Mouse (Mus musculus) neural tube, embryonic 12.5 days (tissue): Measurements from ENCODE around the gene Iqck. TPM values are rescaled to one million over a fixed set of nuclear protein-coding genes. Genes with fewer than 3 reads are reported as not detected.

ENCODE experiments used
- ATAC-seq: fragments of 200-750 bp; cut with Nextera tagmentation; 2 replicates; pipeline ENCODE4 v1.8.0; 2017; ENCODE audit warnings: low read depth, mild to moderate bottlenecking, moderate TSS enrichment, moderate library complexity; ENCODE audit not compliant: low FRiP score
- H3K27ac ChIP-seq: fragments of 300-500 bp; sonication (generic); 2 replicates; pipeline ENCODE4 v1.5.1; 2016
- H3K27me3 ChIP-seq: fragments of 300-500 bp; sonication (generic); replicated peaks from 2 replicates; pipeline ENCODE4 v1.6.1; 2016; ENCODE audit warnings: mild to moderate bottlenecking
- H3K36me3 ChIP-seq: fragments of 300-500 bp; sonication (generic); 2 replicates; pipeline ENCODE4 v1.6.1; 2016; ENCODE audit warnings: mild to moderate bottlenecking
- H3K4me1 ChIP-seq: fragments of 300-500 bp; sonication (generic); 2 replicates; pipeline ENCODE4 v1.6.1; 2016
- H3K4me2 ChIP-seq: fragments of 300-500 bp; sonication (generic); replicated peaks from 2 replicates; pipeline ENCODE4 v1.6.1; 2016; ENCODE audit warnings: mild to moderate bottlenecking
- H3K4me3 ChIP-seq: fragments of 300-500 bp; sonication (generic); 2 replicates; pipeline ENCODE4 v1.5.1; 2016
- H3K9ac ChIP-seq: fragments of 300-500 bp; sonication (generic); 2 replicates; pipeline ENCODE4 v1.6.1; 2016; ENCODE audit warnings: mild to moderate bottlenecking
- H3K9me3 ChIP-seq: fragments of 300-500 bp; sonication (generic); 2 replicates; pipeline ENCODE4 v1.6.1; 2016; ENCODE audit warnings: mild to moderate bottlenecking
- WGBS: fragments of 180-500 bp; shearing (Covaris S2); methylation state at CpG from one replicate; pipeline ENCODE4 v1.1.7; 2016; 5-methylcytosine and 5-hydroxymethylcytosine counted together
- polyA plus RNA-seq: library from polyadenylated mRNA; unstranded; fragments of >200 nt; fragmentation: Nextera tagmentation; extraction: Ambion mirVana; gene quantifications from 2 replicates; pipeline ENCODE4 v1.2.1, GENCODE M21; 2016

Iqck gene
- polyA plus RNA-seq, 1 experiment from 2014 or later, result 3.1 TPM

GRCm38 (mm10) chr7:118902944-118903343 is 47.4 kb downstream of the Iqck start:
- Histone ChIP-seq H3K27me3 (no peaks in the 10 kb centered on the region), H3K4me2 (no peak overlapping the region), H3K9ac (no peak overlapping the region), H3K4me3 (no peak overlapping the region), H3K9me3 (no peaks in the 10 kb centered on the region), H3K4me1 (peaks cover 5% of the 10 kb centered on the region; the same call in 1 of the 2 replicates), H3K27ac (no peak overlapping the region), H3K36me3 (no peaks in the 10 kb centered on the region)
- ATAC-seq, result no peak
- WGBS, result 82% methylated on average over 13 of the region's 13 CpGs

GRCm38 (mm10) chr7:118903879-118904278 is 48.3 kb downstream of the Iqck start:
- no peaks in the 10 kb centered on the region for H3K27me3 ChIP-seq
- no peak overlapping the region for H3K4me2 ChIP-seq
- H3K4me1 ChIP-seq, result peaks cover 5% of the 10 kb centered on the region; the same call in 1 of the 2 replicates
- no peak overlapping the region for H3K9ac ChIP-seq
- H3K4me3 ChIP-seq, result no peak overlapping the region
- H3K27ac ChIP-seq, result no peak overlapping the region
- ATAC-seq, result no peak
- 89% methylated on average over 9 of the region's 9 CpGs for whole genome bisulfite sequencing
- H3K36me3 ChIP-seq, result no peaks in the 10 kb centered on the region
- H3K9me3 ChIP-seq, result no peaks in the 10 kb centered on the region

GRCm38 (mm10) chr7:118904530-118904929 is 49.0 kb downstream of the Iqck start:
- H3K27ac ChIP-seq, result no peak overlapping the region
- H3K9me3 ChIP-seq, result no peaks in the 10 kb centered on the region
- WGBS, result 90% methylated on average over 4 of the region's 4 CpGs
- H3K27me3 ChIP-seq, result no peaks in the 10 kb centered on the region
- no peak overlapping the region for H3K4me2 ChIP-seq
- no peak for ATAC-seq
- H3K36me3 ChIP-seq, result no peaks in the 10 kb centered on the region
- H3K4me1 ChIP-seq, result peaks cover 5% of the 10 kb centered on the region; the same call in 1 of the 2 replicates
- H3K9ac ChIP-seq, result no peak overlapping the region
- H3K4me3 ChIP-seq, result no peak overlapping the region

GRCm38 (mm10) chr7:118908961-118909515 is 53.5 kb downstream of the Iqck start:
- peaks cover 17% of the 10 kb centered on the region for H3K4me1 ChIP-seq
- H3K4me3 ChIP-seq, result no peak overlapping the region
- no peak overlapping the region for H3K9ac ChIP-seq
- H3K27ac ChIP-seq, result no peak overlapping the region
- no peaks in the 10 kb centered on the region for H3K36me3 ChIP-seq
- H3K27me3 ChIP-seq, result no peaks in the 10 kb centered on the region
- 63% methylated on average over 8 of the region's 8 CpGs for WGBS
- no peaks in the 10 kb centered on the region for H3K9me3 ChIP-seq
- H3K4me2 ChIP-seq, result no peak overlapping the region
- ATAC-seq, result no peak

- peaks cover 17% of the 10 kb centered on the region for H3K4me1 ChIP-seq
- 90% methylated on average over 2 of the region's 2 CpGs for WGBS
These were observed 54.9 kb downstream of the Iqck start for GRCm38 (mm10) chr7:118910464-118910863.

GRCm38 (mm10) chr7:118911170-118911569 is 55.6 kb downstream of the Iqck start:
- Histone ChIP-seq H3K27me3 (no peaks in the 10 kb centered on the region), H3K9me3 (no peaks in the 10 kb centered on the region), H3K36me3 (no peaks in the 10 kb centered on the region), H3K9ac (no peak overlapping the region), H3K4me2 (no peak overlapping the region), H3K4me3 (no peak overlapping the region), H3K4me1 (peaks cover 17% of the 10 kb centered on the region), H3K27ac (no peak overlapping the region)
- no peak for ATAC-seq
- 92% methylated on average over 2 of the region's 2 CpGs for WGBS

More at GRCm38 (mm10) chr7:118910464-118910863, 54.9 kb downstream of the Iqck start:
- no peak overlapping the region for H3K4me2 ChIP-seq
- no peak overlapping the region for H3K4me3 ChIP-seq
- no peaks in the 10 kb centered on the region for H3K36me3 ChIP-seq
- no peak overlapping the region for H3K27ac ChIP-seq
- no peak for ATAC-seq
- H3K27me3 ChIP-seq, result no peaks in the 10 kb centered on the region
- H3K9me3 ChIP-seq, result no peaks in the 10 kb centered on the region
- no peak overlapping the region for H3K9ac ChIP-seq

GRCm38 (mm10) chr7:118911571-118911970 is 56.0 kb downstream of the Iqck start:
- no peak overlapping the region for H3K4me3 ChIP-seq
- no peak overlapping the region for H3K4me2 ChIP-seq
- H3K36me3 ChIP-seq, result no peaks in the 10 kb centered on the region
- H3K27ac ChIP-seq, result no peak overlapping the region
- H3K9ac ChIP-seq, result no peak overlapping the region
- no peak for ATAC-seq
- peaks cover 17% of the 10 kb centered on the region for H3K4me1 ChIP-seq
- 85% methylated on average over 7 of the region's 7 CpGs for WGBS
- no peaks in the 10 kb centered on the region for H3K9me3 ChIP-seq
- H3K27me3 ChIP-seq, result no peaks in the 10 kb centered on the region

- Histone ChIP-seq H3K9ac (no peak overlapping the region), H3K27me3 (no peaks in the 10 kb centered on the region), H3K4me2 (no peak overlapping the region), H3K27ac (no peak overlapping the region), H3K36me3 (no peaks in the 10 kb centered on the region), H3K9me3 (no peaks in the 10 kb centered on the region), H3K4me3 (no peak overlapping the region), H3K4me1 (peaks cover 17% of the 10 kb centered on the region)
- WGBS, result 25% methylated on average over 8 of the region's 8 CpGs
- 0 out of 2 replicates have a peak, but pooled peaks have one; percentile 29 for ATAC-seq
These were observed 56.5 kb downstream of the Iqck start for GRCm38 (mm10) chr7:118912049-118912490.

GRCm38 (mm10) chr7:118914561-118915165 is 59.1 kb downstream of the Iqck start:
- Histone ChIP-seq H3K27ac (no peak overlapping the region), H3K4me2 (no peak overlapping the region), H3K9ac (no peak overlapping the region), H3K4me1 (peaks cover 14% of the 10 kb centered on the region), H3K27me3 (no peaks in the 10 kb centered on the region), H3K4me3 (no peak overlapping the region), H3K9me3 (no peaks in the 10 kb centered on the region), H3K36me3 (no peaks in the 10 kb centered on the region)
- 84% methylated on average over 7 of the region's 7 CpGs for WGBS
- no peak for ATAC-seq

- no peak overlapping the region for H3K4me2 ChIP-seq
- no peak overlapping the region for H3K9ac ChIP-seq
- no peaks in the 10 kb centered on the region for H3K27me3 ChIP-seq
- peaks cover 4% of the 10 kb centered on the region; the same call in 1 of the 2 replicates for H3K4me1 ChIP-seq
- H3K36me3 ChIP-seq, result no peaks in the 10 kb centered on the region
- ATAC-seq, result peak; percentile 41; the same call in 1 of the 2 replicates
- no peaks in the 10 kb centered on the region for H3K9me3 ChIP-seq
- WGBS, result 69% methylated on average over 10 of the region's 10 CpGs
- H3K4me3 ChIP-seq, result no peak overlapping the region
- H3K27ac ChIP-seq, result no peak overlapping the region
These were observed 63.9 kb downstream of the Iqck start for GRCm38 (mm10) chr7:118919261-118920006.

- no peaks in the 10 kb centered on the region for H3K9me3 ChIP-seq
- WGBS, result 73% methylated on average over 4 of the region's 4 CpGs
- H3K27me3 ChIP-seq, result no peaks in the 10 kb centered on the region
- H3K9ac ChIP-seq, result no peak overlapping the region
- H3K27ac ChIP-seq, result no peak overlapping the region
- no peak overlapping the region for H3K4me2 ChIP-seq
- H3K36me3 ChIP-seq, result no peaks in the 10 kb centered on the region
- H3K4me1 ChIP-seq, result peaks cover 4% of the 10 kb centered on the region; the same call in 1 of the 2 replicates
- no peak for ATAC-seq
- no peak overlapping the region for H3K4me3 ChIP-seq
These were observed 67.1 kb downstream of the Iqck start for GRCm38 (mm10) chr7:118922441-118923202.

- Histone ChIP-seq H3K9me3 (no peaks in the 10 kb centered on the region), H3K27ac (no peak overlapping the region), H3K4me1 (0 out of 2 replicates have a peak, but pooled peaks cover 4% of the 10 kb centered on the region), H3K4me2 (no peak overlapping the region), H3K27me3 (no peaks in the 10 kb centered on the region), H3K4me3 (no peak overlapping the region), H3K9ac (no peak overlapping the region), H3K36me3 (no peaks in the 10 kb centered on the region)
- ATAC-seq, result no peak
- 86% methylated on average over 3 of the region's 3 CpGs for WGBS
These were observed 70.0 kb downstream of the Iqck start for GRCm38 (mm10) chr7:118925547-118925946.
